Mouse (Mus musculus) liver, embryonic 13.5 days (tissue): ENCODE measurements around the gene Aire. TPM values are rescaled to one million over a fixed set of nuclear protein-coding genes. Genes with fewer than 3 reads are reported as not detected.

ENCODE experiments used
- ATAC-seq: fragments of 200-750 bp; cut with Nextera tagmentation; 2 replicates; pipeline ENCODE4 v1.8.0; 2017; ENCODE audit warnings: low read depth, mild to moderate bottlenecking, moderate number of reproducible peaks, moderate library complexity
- DNase-seq: peaks from one replicate; pipeline ENCODE4 v3.0.0; 2022
- H3K27ac ChIP-seq: fragments of 300-500 bp; sonication (generic); 2 replicates; pipeline ENCODE4 v1.5.1; 2015; ENCODE audit warnings: moderate library complexity, mild to moderate bottlenecking, inconsistent platforms
- H3K27me3 ChIP-seq: fragments of 300-500 bp; sonication (generic); 2 replicates; pipeline ENCODE4 v1.6.1; 2015; ENCODE audit warnings: mild to moderate bottlenecking, inconsistent platforms
- H3K36me3 ChIP-seq: fragments of 300-500 bp; sonication (generic); 2 replicates; pipeline ENCODE4 v1.6.1; 2015; ENCODE audit warnings: mild to moderate bottlenecking, inconsistent platforms
- H3K4me1 ChIP-seq: fragments of 300-500 bp; sonication (generic); replicated peaks from 2 replicates; pipeline ENCODE4 v1.6.1; 2015; ENCODE audit warnings: inconsistent platforms
- H3K4me2 ChIP-seq: fragments of 300-500 bp; sonication (generic); 2 replicates; pipeline ENCODE4 v1.6.1; 2015; ENCODE audit warnings: inconsistent platforms, mild to moderate bottlenecking, moderate library complexity
- H3K4me3 ChIP-seq: fragments of 300-500 bp; sonication (generic); replicated peaks from 2 replicates; pipeline ENCODE4 v1.5.1; 2015; ENCODE audit warnings: mild to moderate bottlenecking, inconsistent platforms
- H3K9ac ChIP-seq: fragments of 300-500 bp; sonication (generic); 2 replicates; pipeline ENCODE4 v1.6.1; 2015; ENCODE audit warnings: mild to moderate bottlenecking, inconsistent platforms
- H3K9me3 ChIP-seq: fragments of 300-500 bp; sonication (generic); replicated peaks from 2 replicates; pipeline ENCODE4 v1.6.1; 2016; ENCODE audit warnings: inconsistent platforms
- WGBS: fragments of 180-500 bp; shearing (Covaris S2); methylation state at CpG from one replicate; pipeline ENCODE4 v1.1.7; 2015; ENCODE audit not compliant: insufficient replicate concordance; 5-methylcytosine and 5-hydroxymethylcytosine counted together
- polyA plus RNA-seq: library from polyadenylated mRNA; unstranded; fragments of >200 nt; fragmentation: Nextera tagmentation; extraction: Ambion mirVana; gene quantifications from 2 replicates; pipeline ENCODE4 v1.2.1, GENCODE M21; 2015

The Aire gene
- polyA plus RNA-seq, 1 experiment from 2014 or later: not detected

- Histone ChIP-seq H3K4me2 (no peak overlapping the region), H3K4me1 (no peaks in the 10 kb centered on the region), H3K9ac (no peak overlapping the region), H3K36me3 (peaks cover 4% of the 10 kb centered on the region; the same call in 1 of the 2 replicates), H3K9me3 (no peaks in the 10 kb centered on the region), H3K27ac (no peak overlapping the region), H3K4me3 (no peak overlapping the region), H3K27me3 (no peaks in the 10 kb centered on the region)
- 65% methylated on average over 9 of the region's 9 CpGs for WGBS
- ATAC-seq (no peak), DNase-seq (no peak)
Measured at GRCm38 (mm10) chr10:78077862-78078261, 34.5 kb upstream of the Aire start.

GRCm38 (mm10) chr10:78074977-78075376 is 31.6 kb upstream of the Aire start:
- ATAC-seq (no peak), DNase-seq (no peak)
- Histone ChIP-seq H3K27me3 (peaks cover 20% of the 10 kb centered on the region), H3K27ac (no peak overlapping the region), H3K4me1 (peaks cover under 1% of the 10 kb centered on the region; the same call in 1 of the 2 replicates), H3K4me2 (no peak overlapping the region), H3K9ac (no peak overlapping the region), H3K36me3 (peaks cover 4% of the 10 kb centered on the region; the same call in 1 of the 2 replicates), H3K9me3 (no peaks in the 10 kb centered on the region), H3K4me3 (no peak overlapping the region)
- WGBS: 22% methylated on average over 11 of the region's 11 CpGs

- 49% methylated on average over 4 of the region's 4 CpGs for WGBS
- Histone ChIP-seq H3K27me3 (peaks cover 29% of the 10 kb centered on the region), H3K9ac (no peak overlapping the region)
Measured at GRCm38 (mm10) chr10:78074151-78074550, 30.7 kb upstream of the Aire start.

GRCm38 (mm10) chr10:78069101-78070011 is 25.9 kb upstream of the Aire start, which contains the start of gene Icosl:
Gene Icosl (plus strand): TSS chr10:78069302.
- peak; percentile 80 for ATAC-seq

More at GRCm38 (mm10) chr10:78074151-78074550, 30.7 kb upstream of the Aire start:
- DNase-seq (no peak), ATAC-seq (no peak)
- Histone ChIP-seq H3K4me2 (no peak overlapping the region), H3K27ac (no peak overlapping the region), H3K36me3 (peaks cover 4% of the 10 kb centered on the region; the same call in 1 of the 2 replicates), H3K4me3 (no peak overlapping the region), H3K4me1 (peaks cover 9% of the 10 kb centered on the region; the same call in 1 of the 2 replicates), H3K9me3 (no peaks in the 10 kb centered on the region)

GRCm38 (mm10) chr10:78068541-78068940 is 25.1 kb upstream of the Aire start:
- Histone ChIP-seq H3K27ac (no peak overlapping the region), H3K27me3 (peaks cover 49% of the 10 kb centered on the region), H3K9ac (no peak overlapping the region), H3K36me3 (no peaks in the 10 kb centered on the region), H3K4me3 (peak overlapping the region; percentile 61), H3K9me3 (no peaks in the 10 kb centered on the region), H3K4me1 (peaks cover 15% of the 10 kb centered on the region), H3K4me2 (peak overlapping the region; percentile 68)
- DNase-seq (no peak), ATAC-seq (no peak)
- 14% methylated on average over 11 of the region's 11 CpGs for WGBS

More at GRCm38 (mm10) chr10:78069101-78070011, 25.9 kb upstream of the Aire start, which contains the start of gene Icosl:
- H3K27ac ChIP-seq: peak within 1 kb of the TSS; percentile 59; the same call in 1 of the 2 replicates
- peak within 1 kb of the TSS; percentile 61 for H3K4me3 ChIP-seq
- peak within 1 kb of the TSS; percentile 65 for H3K9ac ChIP-seq
- H3K4me2 ChIP-seq: peak within 1 kb of the TSS; percentile 68
- peak; percentile 22 for DNase-seq
- H3K36me3 ChIP-seq: no peaks in the 10 kb centered on the region
- H3K9me3 ChIP-seq: no peaks in the 10 kb centered on the region
- H3K4me1 ChIP-seq: peaks cover 15% of the 10 kb centered on the region
- peaks cover 49% of the 10 kb centered on the region for H3K27me3 ChIP-seq
- WGBS: under 1% methylated on average over 66 of the region's 66 CpGs

- Histone ChIP-seq H3K4me3 (no peak overlapping the region), H3K9ac (no peak overlapping the region), H3K9me3 (no peaks in the 10 kb centered on the region), H3K4me2 (no peak overlapping the region), H3K36me3 (no peaks in the 10 kb centered on the region), H3K4me1 (peaks cover 15% of the 10 kb centered on the region), H3K27me3 (peaks cover 49% of the 10 kb centered on the region), H3K27ac (no peak overlapping the region)
- 0 out of 2 replicates have a peak, but pooled peaks have one; percentile 32 for ATAC-seq
- DNase-seq: no peak
- 25% methylated on average over 4 of the region's 4 CpGs for WGBS
Measured at GRCm38 (mm10) chr10:78067226-78067625, 23.8 kb upstream of the Aire start.

- H3K9ac ChIP-seq: no peak overlapping the region
- H3K4me3 ChIP-seq: no peak overlapping the region
- no peak overlapping the region for H3K4me2 ChIP-seq
- 65% methylated on average over 9 of the region's 9 CpGs for WGBS
- peaks cover 11% of the 10 kb centered on the region for H3K27me3 ChIP-seq
- DNase-seq (no peak), ATAC-seq (no peak)
- H3K36me3 ChIP-seq: no peaks in the 10 kb centered on the region
- no peaks in the 10 kb centered on the region for H3K9me3 ChIP-seq
- H3K4me1 ChIP-seq: 0 out of 2 replicates have a peak, but pooled peaks cover 4% of the 10 kb centered on the region
- no peak overlapping the region for H3K27ac ChIP-seq
Measured at GRCm38 (mm10) chr10:78063122-78063521, 19.7 kb upstream of the Aire start.

- ATAC-seq: no peak
- no peaks in the 10 kb centered on the region for H3K27me3 ChIP-seq
- no peak for DNase-seq
- 0 out of 2 replicates have a peak, but pooled peaks cover 5% of the 10 kb centered on the region for H3K4me1 ChIP-seq
- 68% methylated on average over 8 of the region's 8 CpGs for WGBS
- no peak overlapping the region for H3K27ac ChIP-seq
- no peaks in the 10 kb centered on the region for H3K9me3 ChIP-seq
- no peak overlapping the region for H3K9ac ChIP-seq
- H3K4me2 ChIP-seq: no peak overlapping the region
- no peak overlapping the region for H3K4me3 ChIP-seq
- no peaks in the 10 kb centered on the region for H3K36me3 ChIP-seq
Measured at GRCm38 (mm10) chr10:78057056-78057455, 13.6 kb upstream of the Aire start.

GRCm38 (mm10) chr10:78054633-78055565 is 11.5 kb upstream of the Aire start:
- 0 out of 2 replicates have a peak, but pooled peaks have one; percentile 20 for ATAC-seq
- DNase-seq: no peak
- WGBS: 53% methylated on average over 19 of the region's 19 CpGs
- Histone ChIP-seq H3K4me3 (no peak overlapping the region), H3K9me3 (no peaks in the 10 kb centered on the region), H3K4me1 (0 out of 2 replicates have a peak, but pooled peaks cover 5% of the 10 kb centered on the region), H3K9ac (no peak overlapping the region), H3K27me3 (peaks cover 8% of the 10 kb centered on the region), H3K27ac (no peak overlapping the region), H3K4me2 (no peak overlapping the region), H3K36me3 (no peaks in the 10 kb centered on the region)

- no peaks in the 10 kb centered on the region for H3K4me1 ChIP-seq
- no peak for DNase-seq
- no peak overlapping the region for H3K4me2 ChIP-seq
- H3K27ac ChIP-seq: no peak overlapping the region
- peaks cover 8% of the 10 kb centered on the region for H3K27me3 ChIP-seq
- WGBS: 37% methylated on average over 11 of the region's 11 CpGs
- H3K9ac ChIP-seq: no peak overlapping the region
- no peak for ATAC-seq
- no peaks in the 10 kb centered on the region for H3K9me3 ChIP-seq
- no peaks in the 10 kb centered on the region for H3K36me3 ChIP-seq
- H3K4me3 ChIP-seq: no peak overlapping the region
Measured at GRCm38 (mm10) chr10:78049519-78050035, 6.2 kb upstream of the Aire start.
